Mouse (Mus musculus) megakaryocyte progenitor cell, adult 5-6 weeks (primary cell): ENCODE measurements around the gene Mthfd2l. TPM values are rescaled to one million over a fixed set of nuclear protein-coding genes. Genes with fewer than 3 reads are reported as not detected.

Source experiments
- ATAC-seq: replicated peaks from 2 replicates; pipeline ENCODE4 v1.8.0; 2016; ENCODE audit warnings: mild to moderate bottlenecking, moderate TSS enrichment, inconsistent platforms; ENCODE audit not compliant: poor library complexity
- total RNA-seq, 2 experiments: library from RNA; stranded (forward) in 1 of 2; stranded (reverse) in 1 of 2; fragments of 157-497, 149-512 nt in 1 of 2; fragments of 200-1000 nt in 1 of 2; gene quantifications; 2 replicates each; pipeline versions ENCODE4 v1.2.3 to v1.2.4; 2015 to 2017

The Mthfd2l gene
- total RNA-seq (2015): 12.6 and 14.6 TPM in 2 replicates
- total RNA-seq (2017): 5.8 and 10.6 TPM in 2 replicates

DNA sequence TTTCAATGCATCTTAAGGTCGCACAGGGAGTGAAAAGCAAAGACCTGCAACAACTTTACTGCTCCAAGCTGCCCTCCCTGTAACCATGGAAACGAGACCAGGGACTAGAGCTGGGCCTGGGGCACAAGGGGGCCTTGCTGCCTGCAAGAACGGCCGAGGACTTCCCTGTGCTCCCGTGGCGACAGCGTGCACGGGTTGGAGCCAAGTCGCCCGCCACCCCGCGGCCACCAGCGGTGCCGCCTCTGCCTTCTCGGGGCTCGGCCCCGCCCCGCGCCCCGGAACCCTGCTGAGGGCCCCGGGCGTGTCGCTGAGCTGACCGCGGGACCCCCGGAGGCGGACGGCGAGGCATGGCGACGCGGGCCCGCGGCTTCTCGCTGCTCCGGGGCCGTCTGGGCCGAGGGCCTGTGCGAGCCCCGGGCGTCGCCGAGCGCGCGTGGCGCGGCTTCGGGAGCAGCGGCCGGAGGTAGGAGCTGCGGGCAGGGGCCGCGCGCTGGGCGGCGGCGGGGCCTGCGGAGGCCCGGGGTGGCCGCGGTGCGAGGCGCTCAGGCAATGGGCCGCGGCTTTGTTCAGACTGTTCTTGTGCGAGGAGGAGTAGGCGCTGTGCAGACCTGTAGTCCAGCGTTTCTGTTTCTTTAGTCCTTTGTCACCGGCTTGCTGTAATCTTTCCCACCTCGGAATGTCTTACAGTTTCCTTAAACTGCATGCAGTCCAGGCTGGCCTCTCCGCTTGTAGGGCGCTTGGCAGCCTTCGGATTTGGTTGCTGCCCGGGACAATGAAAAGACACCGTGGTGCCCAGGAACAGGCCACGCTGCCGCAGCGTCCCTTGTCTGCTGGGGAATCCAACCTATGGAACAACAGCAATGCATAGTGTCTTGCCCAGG, at the start of gene Mthfd2l:
Mthfd2l (plus strand) TSS at position 147 of the 881 bp plus-strand sequence.
- ATAC-seq: peak; percentile 98

DNA sequence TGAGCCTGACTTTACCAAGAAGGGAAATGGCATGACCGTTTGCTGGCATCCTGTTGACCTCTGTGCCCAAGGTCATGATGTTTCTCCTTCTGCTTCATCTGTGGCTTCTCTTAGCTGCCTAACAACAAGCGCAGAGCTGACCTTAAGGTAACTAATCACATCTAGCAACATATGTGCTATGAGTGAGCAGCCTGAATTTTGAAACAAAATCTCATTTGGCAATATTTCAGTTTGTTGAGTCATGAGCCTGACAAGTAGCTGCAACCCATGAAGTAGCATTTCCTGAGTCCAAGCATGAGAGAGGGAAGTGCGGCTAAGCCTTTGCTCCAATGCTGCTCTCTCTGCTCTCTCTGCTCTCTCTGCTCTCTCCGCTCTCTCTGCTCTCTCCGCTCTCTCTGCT, 49.2 kb upstream of the Mthfd2l start:
- ATAC-seq: peak; percentile 79

DNA sequence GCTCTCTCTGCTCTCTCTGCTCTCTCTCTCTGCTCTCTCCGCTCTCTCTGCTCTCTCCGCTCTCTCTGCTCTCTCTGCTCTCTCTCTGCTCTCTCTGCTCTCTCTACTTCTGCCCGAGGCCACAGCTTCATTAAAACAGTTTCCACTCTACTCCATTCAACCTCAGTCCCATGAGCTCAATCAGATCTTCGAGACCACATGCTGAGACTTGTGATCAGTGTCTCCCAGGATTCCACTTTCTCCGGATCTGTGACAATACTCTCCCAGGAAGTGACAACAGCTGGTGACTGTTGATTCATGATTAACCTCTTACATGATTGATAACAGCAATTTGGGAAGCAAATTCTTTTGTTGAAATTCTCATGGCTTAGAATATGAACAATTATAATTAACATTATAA, 48.8 kb upstream of the Mthfd2l start:
- ATAC-seq: no peak

DNA sequence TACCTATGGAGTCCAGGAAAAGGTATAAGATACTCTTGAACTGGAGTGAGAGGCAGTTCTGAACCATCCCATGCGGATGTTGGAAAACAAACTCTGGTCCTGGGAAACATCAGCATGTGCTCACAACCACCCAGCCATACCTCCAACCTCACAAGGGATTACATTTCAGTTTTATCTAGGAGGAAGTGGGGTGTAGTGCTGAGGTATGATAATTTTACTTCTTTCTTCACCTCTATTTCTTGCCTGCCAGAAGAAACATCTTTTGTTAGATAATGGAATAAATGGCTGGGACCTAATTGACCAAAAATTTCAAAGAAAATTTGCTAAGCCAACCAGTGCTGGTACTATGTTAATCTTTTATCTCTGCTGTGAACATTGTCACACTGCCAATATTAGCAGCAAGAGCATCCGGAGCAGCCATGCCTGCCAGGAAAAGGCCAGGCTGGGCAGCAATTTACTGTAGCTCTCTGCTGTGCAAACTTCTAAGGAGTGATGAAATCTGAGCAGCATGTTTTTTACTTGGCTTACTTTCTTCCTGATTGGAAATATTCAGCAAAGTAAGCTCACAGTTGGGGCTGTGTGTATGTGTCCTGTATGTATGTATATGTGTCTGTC, 46.2 kb upstream of the Mthfd2l start:
- ATAC-seq: peak; percentile 66

DNA sequence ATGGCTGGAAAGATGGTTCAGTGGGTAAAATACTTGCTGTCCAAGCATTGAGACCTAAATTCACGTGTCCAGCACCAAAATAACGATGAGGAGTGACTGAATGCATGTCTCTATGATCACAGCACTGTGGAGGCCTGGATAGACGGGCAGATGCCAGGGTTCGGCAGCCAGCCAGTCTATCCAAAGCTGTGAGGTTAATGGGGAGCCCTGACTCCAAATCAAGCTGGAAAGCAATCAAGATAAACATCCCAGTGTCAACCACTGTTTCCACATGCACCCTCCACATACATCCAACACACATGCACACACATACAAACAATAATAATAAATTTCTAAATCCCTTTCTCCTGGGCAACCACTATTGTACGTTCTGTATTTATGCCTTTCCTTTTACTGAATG, 42.3 kb upstream of the Mthfd2l start:
- no peak for ATAC-seq

DNA sequence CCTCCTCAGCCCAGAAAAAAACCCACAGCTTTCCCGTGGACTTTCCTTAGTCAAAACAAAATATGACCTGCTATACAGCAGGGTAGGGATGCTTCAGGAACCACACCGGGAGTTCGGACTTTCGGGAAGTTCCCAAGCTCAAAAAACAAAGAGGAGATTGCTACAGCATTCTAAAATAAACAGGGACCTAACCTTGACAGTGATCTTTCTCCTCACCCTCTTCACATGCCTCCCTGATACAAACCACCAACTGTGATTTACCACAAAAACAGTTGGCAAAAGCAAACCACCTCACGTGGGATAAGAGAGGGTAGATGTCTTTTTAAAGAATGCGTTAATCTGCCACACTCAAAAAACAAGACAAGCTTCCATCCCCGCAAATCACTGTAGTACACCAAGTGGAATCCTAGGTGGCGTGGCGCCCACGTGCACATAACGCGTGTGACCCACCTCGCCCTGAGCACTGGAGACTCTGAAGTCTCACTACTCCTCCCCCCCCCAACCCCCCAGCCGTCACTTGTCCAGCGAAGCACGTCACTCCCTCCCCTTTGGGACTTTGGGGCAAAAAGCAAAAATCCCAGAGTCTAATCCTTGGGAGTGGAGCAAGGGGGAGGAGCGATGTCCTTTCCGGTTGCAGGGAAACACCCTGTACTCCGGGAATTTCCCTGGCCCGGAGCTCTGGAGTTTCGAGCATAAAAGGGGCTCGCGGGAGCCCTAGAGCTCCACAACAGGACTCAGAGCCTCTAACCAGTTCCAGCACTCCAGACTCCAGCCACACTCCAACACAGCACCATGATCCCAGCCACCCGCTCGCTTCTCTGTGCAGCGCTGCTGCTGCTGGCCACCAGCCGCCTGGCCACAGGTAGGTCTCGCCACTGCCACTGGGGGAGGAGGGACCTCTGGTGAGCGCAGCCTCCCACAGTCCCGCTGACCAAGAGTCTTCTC, 40.1 kb upstream of the Mthfd2l start, which contains the start of gene Cxcl1:
Cxcl1 (plus strand) TSS at position 723 of the 945 bp plus-strand sequence.
- ATAC-seq: peak; percentile 46

DNA sequence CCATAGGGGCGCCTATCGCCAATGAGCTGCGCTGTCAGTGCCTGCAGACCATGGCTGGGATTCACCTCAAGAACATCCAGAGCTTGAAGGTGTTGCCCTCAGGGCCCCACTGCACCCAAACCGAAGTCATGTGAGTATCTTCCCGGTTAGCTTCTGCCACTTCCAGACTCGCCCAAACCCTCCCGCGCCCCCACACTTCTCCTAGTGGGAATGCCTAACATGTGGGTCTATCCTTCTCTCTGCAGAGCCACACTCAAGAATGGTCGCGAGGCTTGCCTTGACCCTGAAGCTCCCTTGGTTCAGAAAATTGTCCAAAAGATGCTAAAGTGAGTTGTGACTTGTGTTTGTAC, 39.5 kb upstream of the Mthfd2l start:
- no peak for ATAC-seq

DNA sequence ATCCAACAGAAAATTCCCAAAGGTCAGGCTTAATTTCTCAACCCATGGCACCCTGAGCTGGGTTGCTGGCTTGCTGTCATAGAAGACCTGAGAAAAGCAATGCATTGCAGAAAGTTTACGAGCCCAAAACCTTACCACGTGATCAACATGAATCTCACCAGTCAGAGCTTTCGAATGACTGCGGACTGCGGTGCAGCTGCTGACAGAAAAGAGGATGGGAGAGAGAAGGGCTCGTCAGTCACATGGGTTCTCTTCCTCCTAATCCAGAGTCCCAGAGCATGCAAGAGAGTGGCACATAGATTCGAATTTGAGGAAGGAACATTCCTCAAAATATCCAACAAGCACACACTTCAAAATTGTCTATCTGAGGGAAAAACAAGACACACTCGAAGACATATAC, 36.7 kb upstream of the Mthfd2l start:
- ATAC-seq: no peak

DNA sequence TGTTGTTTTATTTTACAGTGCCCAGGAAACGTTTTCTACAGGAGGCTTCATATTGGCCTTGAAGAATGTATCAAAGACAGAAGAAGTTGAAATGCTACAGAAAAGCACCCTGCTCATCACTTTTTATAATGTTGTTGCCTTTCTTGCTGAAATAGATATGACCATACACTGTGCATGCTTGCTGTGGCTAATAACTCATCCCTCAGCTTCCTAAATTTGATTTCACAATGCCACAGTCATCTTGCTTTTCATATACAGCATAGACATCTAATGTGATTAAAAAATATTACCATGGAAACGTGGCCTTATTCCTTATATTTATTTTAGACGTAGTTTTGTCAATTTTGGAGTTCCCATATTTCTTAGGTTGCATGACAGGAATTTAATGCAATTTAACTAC, 33.5 kb upstream of the Mthfd2l start:
- peak; percentile 36; the same call in 1 of the 2 replicates for ATAC-seq

DNA sequence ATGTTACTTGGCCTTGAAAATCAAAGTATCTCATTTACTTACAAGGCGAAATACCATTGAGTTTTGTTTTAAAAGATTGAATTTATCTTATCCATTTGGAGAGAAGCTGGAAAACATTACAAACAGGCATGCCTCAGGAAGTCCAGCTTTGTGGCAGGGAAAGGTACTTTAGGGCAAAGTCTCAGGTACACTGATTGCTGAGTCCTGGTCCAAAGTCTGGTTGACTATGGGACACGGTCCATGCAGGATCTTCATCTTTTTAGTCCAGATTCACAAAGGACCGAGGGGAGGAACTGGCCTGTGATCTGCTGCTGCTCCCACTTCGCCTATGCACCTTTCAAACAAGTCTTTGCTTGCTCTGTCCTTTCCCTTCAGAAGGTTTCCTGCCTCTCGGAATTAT, 31.6 kb upstream of the Mthfd2l start:
- no peak for ATAC-seq

DNA sequence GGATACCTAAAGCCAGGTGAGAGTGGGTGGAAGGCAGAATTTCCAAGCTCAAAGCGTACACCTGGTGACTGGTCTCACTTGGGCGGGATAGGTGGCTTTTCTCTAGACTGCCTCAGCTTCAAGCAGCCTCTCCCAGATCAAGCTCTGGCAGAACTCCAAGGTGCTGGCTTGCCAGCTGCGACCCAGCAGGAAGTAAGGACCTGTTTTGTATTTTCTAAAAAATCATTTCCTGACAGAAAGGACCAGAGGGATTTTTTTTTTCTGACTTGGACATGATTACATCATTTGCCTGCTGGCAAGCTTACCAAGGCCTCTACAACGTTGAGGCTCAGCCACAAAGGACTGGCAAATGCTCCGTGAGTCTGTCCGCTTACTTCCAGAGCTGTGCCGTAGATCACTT, 30.8 kb upstream of the Mthfd2l start:
- no peak for ATAC-seq

DNA sequence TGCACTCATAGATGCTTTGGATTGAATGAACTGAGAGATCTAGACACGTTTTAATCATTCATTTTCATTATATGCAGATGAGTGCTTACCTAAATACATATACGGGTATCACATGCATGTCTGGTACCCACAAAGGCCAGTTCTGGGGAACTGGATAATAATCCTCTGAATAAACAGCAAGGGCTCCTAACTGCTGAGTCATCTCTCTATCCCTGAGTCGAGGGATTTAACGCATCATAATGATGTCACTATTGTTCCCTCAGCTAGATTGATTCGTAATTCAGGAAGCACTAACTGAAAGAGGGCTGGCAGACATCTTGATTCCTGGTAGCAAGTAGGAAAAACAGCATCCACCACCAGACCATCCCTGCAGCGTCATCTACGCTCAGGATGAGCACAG, 30.2 kb upstream of the Mthfd2l start:
- 0 out of 2 replicates have a peak, but pooled peaks have one; percentile 10 for ATAC-seq

DNA sequence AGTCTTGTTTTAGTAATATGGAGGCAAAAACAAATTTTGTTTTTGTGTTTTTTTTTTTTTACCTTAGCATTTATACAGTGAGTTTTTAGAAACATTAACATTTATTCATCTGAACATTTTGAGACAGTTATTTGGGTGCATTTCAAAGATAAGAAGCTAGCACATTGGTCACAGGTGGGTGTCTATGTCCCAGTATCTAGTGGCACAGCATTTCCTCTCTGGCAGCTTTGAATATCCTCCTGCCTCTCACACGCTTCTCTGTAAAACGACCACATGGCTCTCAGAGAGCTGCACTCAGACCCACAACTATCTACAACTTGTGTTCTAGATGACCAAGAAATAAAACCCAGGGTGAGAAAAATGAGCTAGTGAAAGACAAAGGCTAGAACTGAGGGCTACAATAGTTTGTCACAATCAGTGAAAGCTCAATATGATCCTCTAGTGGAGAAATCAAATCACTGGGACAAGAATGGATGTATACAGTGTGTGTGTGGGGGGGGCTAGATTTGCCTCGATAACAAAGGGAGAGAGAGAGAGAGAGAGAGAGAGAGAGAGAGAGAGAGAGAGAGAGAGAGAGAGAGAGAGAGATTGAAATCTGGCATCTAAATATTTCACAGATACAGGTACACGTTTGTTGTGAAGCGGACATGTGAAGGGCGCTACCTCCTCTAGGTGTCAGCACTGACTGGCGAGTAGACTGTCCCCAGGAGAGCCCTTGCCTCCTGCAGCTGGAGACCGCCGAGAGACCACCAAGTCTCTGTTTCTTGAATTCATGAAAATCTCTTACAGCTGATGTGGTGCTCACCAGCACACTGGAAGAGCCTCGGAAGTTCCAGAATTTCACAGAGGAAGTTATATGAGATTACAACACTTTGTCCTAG, 28.3 kb upstream of the Mthfd2l start:
- ATAC-seq: peak; percentile 44

DNA sequence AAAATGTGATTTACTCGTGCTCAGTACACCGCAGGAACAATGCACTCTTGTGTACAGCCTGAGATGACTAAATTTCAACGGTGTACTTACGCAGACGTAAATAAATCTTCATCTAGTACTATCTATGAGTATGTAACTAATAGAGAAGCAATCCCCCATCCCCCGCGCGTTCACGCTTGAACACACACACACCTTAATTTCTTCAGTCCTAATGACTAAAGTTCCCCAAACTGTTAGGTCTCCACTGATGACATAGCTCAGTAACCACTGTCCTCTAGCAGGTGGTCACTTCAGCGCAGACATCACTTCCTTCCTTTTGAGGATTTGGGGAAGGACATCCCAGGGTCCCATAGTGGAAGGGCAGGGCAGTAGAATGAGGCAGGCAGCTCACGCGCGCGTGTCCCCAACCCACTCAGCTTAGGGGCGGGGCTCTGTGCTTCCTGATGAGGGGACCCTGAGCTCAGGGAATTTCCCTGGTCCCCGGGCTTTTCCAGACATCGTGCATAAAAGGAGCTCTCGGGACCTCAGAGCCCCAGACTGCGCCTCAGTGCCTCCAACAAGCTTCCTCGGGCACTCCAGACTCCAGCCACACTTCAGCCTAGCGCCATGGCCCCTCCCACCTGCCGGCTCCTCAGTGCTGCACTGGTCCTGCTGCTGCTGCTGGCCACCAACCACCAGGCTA, 27.4 kb upstream of the Mthfd2l start, which contains the start of gene Cxcl2:
Cxcl2 (plus strand) TSS at position 533 of the 682 bp plus-strand sequence.
- peak; percentile 67 for ATAC-seq

DNA sequence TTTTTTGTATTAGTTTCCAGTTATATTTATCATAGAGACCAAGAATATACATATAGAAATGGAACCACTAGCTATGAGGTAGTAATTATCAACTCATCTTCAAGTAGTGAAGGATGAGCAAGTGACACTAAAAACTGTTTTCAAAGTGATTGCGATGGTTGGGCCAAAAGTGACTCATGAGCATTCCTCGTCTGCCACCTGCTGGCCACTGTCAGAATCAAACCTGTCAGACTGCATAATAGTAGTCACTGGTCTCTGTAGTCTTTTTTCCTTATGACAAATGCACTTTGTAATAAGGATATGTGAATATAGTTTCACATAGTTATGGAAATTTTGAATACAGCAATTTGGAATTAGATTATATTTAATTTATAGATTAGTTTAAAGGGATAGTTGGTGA, 21.9 kb upstream of the Mthfd2l start:
- ATAC-seq: peak; percentile 99

DNA sequence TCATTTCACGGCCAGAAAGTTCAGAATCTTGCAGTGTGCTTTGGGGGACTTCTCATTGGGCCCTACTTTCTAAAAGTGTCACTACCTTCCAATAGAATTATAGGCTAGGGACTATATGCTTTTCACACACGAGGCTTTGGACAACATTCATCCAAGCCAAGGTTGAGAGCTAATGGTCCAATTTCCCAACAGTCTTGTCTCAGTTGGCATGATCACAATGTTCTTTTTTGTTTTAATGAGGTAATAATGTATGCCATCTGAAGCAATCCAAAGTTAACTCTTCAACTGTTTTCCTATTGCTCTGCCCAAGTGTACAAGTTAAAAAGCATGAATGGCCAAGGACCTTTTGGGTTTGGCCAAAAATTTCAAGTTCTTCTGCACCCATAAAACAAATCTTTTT, 11.4 kb upstream of the Mthfd2l start:
- no peak for ATAC-seq

DNA sequence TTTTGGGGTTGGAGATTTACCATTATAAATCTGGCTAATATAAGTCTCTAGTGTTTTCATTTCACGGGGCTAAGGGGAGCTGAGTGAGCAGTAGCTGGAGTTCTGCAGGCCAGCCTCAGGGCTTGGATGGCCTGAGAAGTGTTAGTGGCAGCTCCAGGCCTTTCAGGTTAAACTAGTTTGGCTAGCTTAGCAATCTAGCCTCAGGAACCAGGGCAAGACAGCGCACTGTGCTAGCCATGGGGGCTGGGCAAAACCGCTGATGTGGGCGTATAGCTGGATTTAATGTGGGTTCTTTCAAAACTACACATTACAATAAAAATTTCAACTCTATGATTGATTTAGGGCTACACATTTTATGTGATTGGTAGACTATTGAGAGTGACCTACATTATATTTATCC, 8.0 kb upstream of the Mthfd2l start:
- ATAC-seq: no peak

DNA sequence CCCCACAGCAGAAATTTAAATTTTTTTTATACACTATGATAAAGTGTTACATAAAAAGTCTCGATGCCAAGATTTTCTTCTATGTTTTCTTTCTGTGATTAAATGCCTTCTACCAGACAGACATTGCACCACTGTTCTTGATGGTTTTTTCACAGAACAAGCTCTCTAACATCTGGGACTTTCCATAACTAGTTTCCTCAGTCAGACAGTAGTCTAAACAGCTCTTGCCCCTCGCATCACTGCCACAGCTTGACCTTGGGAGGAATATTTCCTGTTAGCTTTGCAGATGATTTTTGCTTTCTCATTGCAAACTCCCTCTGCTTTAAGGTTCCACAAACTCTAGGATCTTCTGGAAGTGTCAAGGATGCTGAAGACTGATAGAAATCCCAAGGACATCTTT, 371 bp upstream of the Mthfd2l start:
- no peak for ATAC-seq

DNA sequence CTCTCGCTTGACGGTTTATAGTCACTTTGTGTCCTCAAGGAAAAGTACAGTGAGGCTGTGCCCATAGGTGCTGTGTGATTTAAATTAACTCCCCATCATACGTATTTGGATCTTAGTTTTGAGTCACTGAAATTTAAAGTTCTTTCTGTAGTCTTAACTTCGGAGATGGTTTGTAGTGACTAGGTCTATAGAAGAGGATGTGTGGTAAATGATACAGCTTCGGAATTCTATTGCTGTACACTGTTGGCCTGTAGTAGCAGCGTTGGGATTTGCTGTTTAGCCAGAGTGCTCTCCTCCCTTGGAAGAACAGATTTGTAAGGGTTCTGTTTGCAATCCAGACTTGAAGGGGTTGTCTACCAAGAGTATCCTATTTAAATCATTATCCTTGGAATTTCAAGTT, 994 bp downstream of the Mthfd2l start:
- ATAC-seq: no peak

DNA sequence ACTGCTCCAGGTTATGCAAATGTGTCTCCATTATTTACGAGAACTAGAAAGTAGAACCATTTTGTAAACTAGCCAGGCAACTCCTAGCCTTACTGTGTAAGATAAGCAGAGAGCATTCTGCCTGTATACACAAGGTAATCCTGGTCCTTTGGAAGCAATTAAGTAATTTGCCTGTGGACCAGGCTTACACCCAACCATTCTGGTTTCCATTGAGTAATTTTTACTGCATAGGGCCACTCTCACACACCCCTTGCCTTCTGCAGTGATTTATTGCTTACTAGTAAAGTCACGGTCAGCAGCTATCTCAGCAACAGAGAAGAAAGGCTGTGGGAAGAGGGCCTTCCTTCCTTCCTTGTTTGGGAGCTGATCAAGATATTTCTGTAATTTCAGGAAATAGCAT, 5.8 kb downstream of the Mthfd2l start:
- no peak for ATAC-seq
